Mouse (Mus musculus): ENCODE measurements around the gene Cnot8. TPM values are rescaled to one million over a fixed set of nuclear protein-coding genes. Genes with fewer than 3 reads are reported as not detected.
A peak's percentile ranks its signal among the peaks of the same experiment; 100 is the strongest.
"Not testable (repeated sequence)": the region's sequence is repeated elsewhere in the genome, so short reads cannot be mapped to it uniquely, and the experiment has no call there.

Gene Cnot8
- 86.8 and 91.1 TPM in 2 replicates for polyA plus RNA-seq (2014; fragmentation: Nextera tagmentation; extraction: Ambion mirVana)

DNA sequence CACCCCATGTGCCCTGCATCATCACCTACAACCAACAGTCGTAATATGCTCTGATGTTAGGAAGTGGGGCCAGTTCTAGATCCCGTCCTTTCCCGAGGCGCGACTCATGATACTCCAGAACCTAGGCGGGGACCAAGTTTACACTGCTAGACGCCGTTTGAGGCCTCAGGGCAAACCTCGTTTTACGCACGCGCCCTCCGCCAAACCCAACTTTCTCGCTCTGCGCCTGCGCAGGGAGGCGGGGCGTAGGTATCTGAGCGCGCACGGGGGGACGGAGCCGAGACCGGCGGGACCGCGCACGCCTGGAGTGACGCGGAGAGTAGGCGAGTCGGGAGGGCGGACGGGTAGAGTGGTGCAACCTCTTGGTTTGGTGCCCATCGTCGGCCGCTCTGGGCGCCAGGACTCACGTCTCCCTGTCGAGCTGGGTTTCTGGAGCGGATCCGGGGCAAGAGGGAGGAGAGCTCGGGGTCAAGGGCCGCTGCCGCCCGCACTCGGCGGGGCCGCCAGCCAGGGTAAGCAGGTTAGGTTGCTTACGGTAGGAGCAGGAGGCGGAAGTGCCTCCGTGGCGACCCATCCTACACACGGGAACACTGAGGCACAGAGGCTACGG lies at the start of gene Cnot8:
Cnot8 (plus strand) TSS at position 457 of the 610 bp plus-strand sequence.
- Histone ChIP-seq H3K36me3 (ENCODE audit: control insufficient read depth, insufficient read depth, low read length) (no peaks in the 10 kb centered on the region), H3K27me3 (replicated peaks; ENCODE audit: control insufficient read depth, insufficient read depth, low read length) (no peaks in the 10 kb centered on the region), H3K27ac (ENCODE audit: low read depth) (peak within 1 kb of the TSS; percentile 90), H3K4me3 (ENCODE audit: low read depth, low read length) (peak within 1 kb of the TSS; percentile 98), H3K9me3 (ENCODE audit: control insufficient read depth, low read length) (no peaks in the 10 kb centered on the region), H3K4me2 (ENCODE audit: low read length) (peak within 1 kb of the TSS; percentile 72), H3K9ac (ENCODE audit: low read length) (peak within 1 kb of the TSS; percentile 92), H3K4me1 (replicated peaks; ENCODE audit: control insufficient read depth, insufficient read depth, low read length) (peaks cover 19% of the 10 kb centered on the region)
- ATAC-seq (replicated peaks; ENCODE audit: low FRiP score, low TSS enrichment, low read depth): peak; percentile 97
- peak; percentile 99 for DNase-seq (ENCODE audit: low spot score)
- WGBS: under 1% methylated on average over 55 of the region's 55 CpGs

- Histone ChIP-seq H3K27me3 (replicated peaks; ENCODE audit: control insufficient read depth, insufficient read depth, low read length) (no peaks in the 10 kb centered on the region), H3K9ac (ENCODE audit: low read length) (no peak overlapping the region), H3K27ac (ENCODE audit: low read depth) (no peak overlapping the region), H3K4me2 (ENCODE audit: low read length) (no peak overlapping the region), H3K36me3 (ENCODE audit: control insufficient read depth, insufficient read depth, low read length) (peaks cover 80% of the 10 kb centered on the region), H3K9me3 (ENCODE audit: control insufficient read depth, low read length) (no peaks in the 10 kb centered on the region), H3K4me3 (ENCODE audit: low read depth, low read length) (no peak overlapping the region), H3K4me1 (replicated peaks; ENCODE audit: control insufficient read depth, insufficient read depth, low read length) (no peaks in the 10 kb centered on the region)
- 49% methylated on average over 6 of the region's 6 CpGs for WGBS
- no peak; the same call in 1 of the 2 replicates for ATAC-seq (replicated peaks; ENCODE audit: low FRiP score, low TSS enrichment, low read depth)
- peak; percentile 73 for DNase-seq (ENCODE audit: low spot score)
These were observed 46.5 kb upstream of the Cnot8 start for GRCm38 (mm10) chr11:58057455-58057854.

- H3K4me2 ChIP-seq (ENCODE audit: low read length); H3K9me3 ChIP-seq (ENCODE audit: control insufficient read depth, low read length); H3K4me1 ChIP-seq (replicated peaks; ENCODE audit: control insufficient read depth, insufficient read depth, low read length); H3K4me3 ChIP-seq (ENCODE audit: low read depth, low read length); H3K27me3 ChIP-seq (replicated peaks; ENCODE audit: control insufficient read depth, insufficient read depth, low read length); H3K9ac ChIP-seq (ENCODE audit: low read length); H3K27ac ChIP-seq (ENCODE audit: low read depth); DNase-seq (ENCODE audit: low spot score): not testable (repeated sequence)
- WGBS: 94% methylated on average over 7 of the region's 7 CpGs
- peak; percentile 44 for ATAC-seq (replicated peaks; ENCODE audit: low FRiP score, low TSS enrichment, low read depth)
- peaks cover 57% of the 10 kb centered on the region for H3K36me3 ChIP-seq (ENCODE audit: control insufficient read depth, insufficient read depth, low read length)
These were observed 44.2 kb upstream of the Cnot8 start for GRCm38 (mm10) chr11:58059752-58060151.

- not testable (repeated sequence) for H3K4me1 ChIP-seq (replicated peaks; ENCODE audit: control insufficient read depth, insufficient read depth, low read length); H3K27me3 ChIP-seq (replicated peaks; ENCODE audit: control insufficient read depth, insufficient read depth, low read length); H3K4me2 ChIP-seq (ENCODE audit: low read length); DNase-seq (ENCODE audit: low spot score); H3K9ac ChIP-seq (ENCODE audit: low read length); H3K27ac ChIP-seq (ENCODE audit: low read depth); ATAC-seq (replicated peaks; ENCODE audit: low FRiP score, low TSS enrichment, low read depth); H3K4me3 ChIP-seq (ENCODE audit: low read depth, low read length); H3K9me3 ChIP-seq (ENCODE audit: control insufficient read depth, low read length)
- WGBS: 83% methylated on average over 3 of the region's 4 CpGs
- peaks cover 43% of the 10 kb centered on the region for H3K36me3 ChIP-seq (ENCODE audit: control insufficient read depth, insufficient read depth, low read length)
These were observed 42.7 kb upstream of the Cnot8 start for GRCm38 (mm10) chr11:58061218-58061617.

DNA sequence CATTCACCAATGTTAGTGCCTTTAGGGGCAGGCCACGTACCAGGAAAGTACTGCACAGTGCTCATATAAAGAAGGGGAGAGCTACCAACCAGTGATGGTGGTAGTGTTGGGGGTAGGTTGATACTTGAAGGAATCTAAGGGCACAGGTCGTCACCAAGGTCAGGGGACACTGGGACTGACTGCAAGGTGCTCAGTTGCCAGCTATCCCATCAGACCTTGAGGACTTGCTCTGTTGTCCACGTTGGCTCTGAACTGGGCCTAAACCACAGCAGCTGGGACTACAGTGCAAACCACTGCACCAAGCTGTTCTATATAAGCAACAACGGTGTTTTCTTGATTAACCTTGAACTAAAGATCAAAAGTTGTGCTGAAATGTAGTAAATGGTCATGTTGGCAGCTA lies 41.4 kb upstream of the Cnot8 start:
- DNase-seq (ENCODE audit: low spot score) (no peak), ATAC-seq (replicated peaks; ENCODE audit: low FRiP score, low TSS enrichment, low read depth) (no peak)
- Histone ChIP-seq H3K4me2 (ENCODE audit: low read length) (no peak overlapping the region), H3K36me3 (ENCODE audit: control insufficient read depth, insufficient read depth, low read length) (peaks cover 31% of the 10 kb centered on the region), H3K4me1 (replicated peaks; ENCODE audit: control insufficient read depth, insufficient read depth, low read length) (no peaks in the 10 kb centered on the region; the same call in 1 of the 2 replicates), H3K27me3 (replicated peaks; ENCODE audit: control insufficient read depth, insufficient read depth, low read length) (no peaks in the 10 kb centered on the region), H3K9ac (ENCODE audit: low read length) (no peak overlapping the region), H3K4me3 (ENCODE audit: low read depth, low read length) (no peak overlapping the region), H3K27ac (ENCODE audit: low read depth) (no peak overlapping the region), H3K9me3 (ENCODE audit: control insufficient read depth, low read length) (no peaks in the 10 kb centered on the region)
- WGBS: 87% methylated on average over 4 of the region's 4 CpGs

- Histone ChIP-seq H3K4me1 (replicated peaks; ENCODE audit: control insufficient read depth, insufficient read depth, low read length) (no peaks in the 10 kb centered on the region; the same call in 1 of the 2 replicates), H3K9ac (ENCODE audit: low read length) (no peak overlapping the region), H3K4me2 (ENCODE audit: low read length) (no peak overlapping the region), H3K27ac (ENCODE audit: low read depth) (no peak overlapping the region), H3K36me3 (ENCODE audit: control insufficient read depth, insufficient read depth, low read length) (peaks cover 10% of the 10 kb centered on the region), H3K4me3 (ENCODE audit: low read depth, low read length) (no peak overlapping the region), H3K9me3 (ENCODE audit: control insufficient read depth, low read length) (no peaks in the 10 kb centered on the region), H3K27me3 (replicated peaks; ENCODE audit: control insufficient read depth, insufficient read depth, low read length) (no peaks in the 10 kb centered on the region)
- WGBS: 86% methylated on average over 4 of the region's 4 CpGs
- DNase-seq (ENCODE audit: low spot score) (no peak), ATAC-seq (replicated peaks; ENCODE audit: low FRiP score, low TSS enrichment, low read depth) (no peak)
These were observed 38.9 kb upstream of the Cnot8 start for GRCm38 (mm10) chr11:58065025-58065424.

GRCm38 (mm10) chr11:58072978-58073377 lies 31.0 kb upstream of the Cnot8 start:
- WGBS: 70% methylated on average over 3 of the region's 3 CpGs
- no peak for ATAC-seq (replicated peaks; ENCODE audit: low FRiP score, low TSS enrichment, low read depth)

GRCm38 (mm10) chr11:58077270-58077669 lies 26.7 kb upstream of the Cnot8 start:
- H3K27me3 ChIP-seq (replicated peaks; ENCODE audit: control insufficient read depth, insufficient read depth, low read length): no peaks in the 10 kb centered on the region
- H3K36me3 ChIP-seq (ENCODE audit: control insufficient read depth, insufficient read depth, low read length): no peaks in the 10 kb centered on the region
- H3K4me3 ChIP-seq (ENCODE audit: low read depth, low read length): no peak overlapping the region
- ATAC-seq (replicated peaks; ENCODE audit: low FRiP score, low TSS enrichment, low read depth) (no peak), DNase-seq (ENCODE audit: low spot score) (no peak)
- no peak overlapping the region for H3K27ac ChIP-seq (ENCODE audit: low read depth)
- H3K9me3 ChIP-seq (ENCODE audit: control insufficient read depth, low read length): no peaks in the 10 kb centered on the region
- no peaks in the 10 kb centered on the region for H3K4me1 ChIP-seq (replicated peaks; ENCODE audit: control insufficient read depth, insufficient read depth, low read length)
- H3K4me2 ChIP-seq (ENCODE audit: low read length): no peak overlapping the region
- WGBS: 58% methylated on average over 4 of the region's 4 CpGs
- no peak overlapping the region for H3K9ac ChIP-seq (ENCODE audit: low read length)

More at GRCm38 (mm10) chr11:58072978-58073377, 31.0 kb upstream of the Cnot8 start:
- H3K27me3 ChIP-seq (replicated peaks; ENCODE audit: control insufficient read depth, insufficient read depth, low read length): no peaks in the 10 kb centered on the region
- no peak overlapping the region for H3K27ac ChIP-seq (ENCODE audit: low read depth)
- no peak for DNase-seq (ENCODE audit: low spot score)
- no peak overlapping the region for H3K4me3 ChIP-seq (ENCODE audit: low read depth, low read length)
- no peak overlapping the region for H3K9ac ChIP-seq (ENCODE audit: low read length)
- H3K4me1 ChIP-seq (replicated peaks; ENCODE audit: control insufficient read depth, insufficient read depth, low read length): no peaks in the 10 kb centered on the region
- no peaks in the 10 kb centered on the region for H3K36me3 ChIP-seq (ENCODE audit: control insufficient read depth, insufficient read depth, low read length)
- H3K9me3 ChIP-seq (ENCODE audit: control insufficient read depth, low read length): no peaks in the 10 kb centered on the region
- no peak overlapping the region for H3K4me2 ChIP-seq (ENCODE audit: low read length)

DNA sequence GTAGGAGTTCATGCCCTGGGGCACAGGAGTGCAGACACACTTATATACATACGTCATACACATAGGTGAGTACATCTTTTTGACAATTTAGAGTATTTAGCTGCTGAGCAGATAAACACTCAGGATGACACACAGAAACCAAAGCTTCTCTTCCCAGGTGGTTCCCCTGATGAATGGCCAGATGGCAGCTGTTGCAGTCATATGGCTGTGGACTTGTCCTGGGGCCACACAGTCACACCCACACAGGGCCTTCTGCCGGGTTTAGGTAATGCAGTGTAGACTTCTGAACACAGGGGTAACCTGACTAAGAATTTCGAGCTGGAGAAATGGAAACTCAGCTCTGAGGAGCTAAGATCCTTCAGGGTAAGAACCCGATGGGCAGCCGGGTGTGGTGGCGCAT lies 22.2 kb upstream of the Cnot8 start:
- no peak for ATAC-seq (replicated peaks; ENCODE audit: low FRiP score, low TSS enrichment, low read depth)
- H3K9me3 ChIP-seq (ENCODE audit: control insufficient read depth, low read length): no peaks in the 10 kb centered on the region

More for the DNA sequence above, 22.2 kb upstream of the Cnot8 start:
- no peak overlapping the region for H3K4me3 ChIP-seq (ENCODE audit: low read depth, low read length)
- no peak for DNase-seq (ENCODE audit: low spot score)
- 91% methylated on average over 6 of the region's 6 CpGs for WGBS
- H3K27me3 ChIP-seq (replicated peaks; ENCODE audit: control insufficient read depth, insufficient read depth, low read length): no peaks in the 10 kb centered on the region
- no peaks in the 10 kb centered on the region for H3K36me3 ChIP-seq (ENCODE audit: control insufficient read depth, insufficient read depth, low read length)
- H3K27ac ChIP-seq (ENCODE audit: low read depth): no peak overlapping the region
- no peak overlapping the region for H3K9ac ChIP-seq (ENCODE audit: low read length)
- no peak overlapping the region for H3K4me2 ChIP-seq (ENCODE audit: low read length)
- no peaks in the 10 kb centered on the region for H3K4me1 ChIP-seq (replicated peaks; ENCODE audit: control insufficient read depth, insufficient read depth, low read length)

All from intestine, embryonic 14.5 days (tissue).